Mouse (Mus musculus): ENCODE measurements around the gene Angptl6. TPM values are rescaled to one million over a fixed set of nuclear protein-coding genes. Genes with fewer than 3 reads are reported as not detected.

Angptl6 gene
- polyA plus RNA-seq, 1 experiment from 2014 or later = 5.5 TPM

Small RNA genes lying within 50 kb of the gene (microRNA-seq; reads per million reads assigned to microRNA genes)
- not detected for gene Mir7081

Other genes with a start within 250 kb of the Angptl6 start
- gene Ubl5, start 236.8 kb downstream of the Angptl6 start, polyA plus RNA-seq (2016; fragmentation: Nextera tagmentation; extraction: Ambion mirVana) = 445 and 471 TPM in 2 replicates
- gene Fbxl12, start 235.0 kb downstream of the Angptl6 start, polyA plus RNA-seq (2016; fragmentation: Nextera tagmentation; extraction: Ambion mirVana) = 18.3 and 19.8 TPM in 2 replicates
- 47.2 and 49.4 TPM in 2 replicates for gene Pin1, start 227.6 kb downstream of the Angptl6 start, polyA plus RNA-seq (2016; fragmentation: Nextera tagmentation; extraction: Ambion mirVana)
- gene Olfm2, start 133.4 kb downstream of the Angptl6 start, polyA plus RNA-seq (2016; fragmentation: Nextera tagmentation; extraction: Ambion mirVana) = 68.7 and 75.0 TPM in 2 replicates
- 1.5 and 2.0 TPM in 2 replicates for gene Col5a3, start 64.7 kb downstream of the Angptl6 start, polyA plus RNA-seq (2016; fragmentation: Nextera tagmentation; extraction: Ambion mirVana)
- not detected in 2 replicates for gene Rdh8, start 61.2 kb downstream of the Angptl6 start, polyA plus RNA-seq (2016; fragmentation: Nextera tagmentation; extraction: Ambion mirVana)
- gene A230050P20Rik, start 11.1 kb downstream of the Angptl6 start, polyA plus RNA-seq (2016; fragmentation: Nextera tagmentation; extraction: Ambion mirVana) = 2.0 and 2.4 TPM in 2 replicates
- 55.1 and 59.5 TPM in 2 replicates for gene Ppan, start 8.4 kb upstream of the Angptl6 start, polyA plus RNA-seq (2016; fragmentation: Nextera tagmentation; extraction: Ambion mirVana)
- gene Eif3g, start 18.9 kb upstream of the Angptl6 start, polyA plus RNA-seq (2016; fragmentation: Nextera tagmentation; extraction: Ambion mirVana) = 282 and 283 TPM in 2 replicates
- gene Dnmt1, start 80.2 kb upstream of the Angptl6 start, polyA plus RNA-seq (2016; fragmentation: Nextera tagmentation; extraction: Ambion mirVana) = 95.2 and 102 TPM in 2 replicates
- gene S1pr2, start 97.1 kb upstream of the Angptl6 start, polyA plus RNA-seq (2016; fragmentation: Nextera tagmentation; extraction: Ambion mirVana) = 22.1 and 26.5 TPM in 2 replicates
- 103 and 106 TPM in 2 replicates for gene Mrpl4, start 123.0 kb upstream of the Angptl6 start, polyA plus RNA-seq (2016; fragmentation: Nextera tagmentation; extraction: Ambion mirVana)
- gene Icam1, start 136.3 kb upstream of the Angptl6 start, polyA plus RNA-seq (2016; fragmentation: Nextera tagmentation; extraction: Ambion mirVana) = 5.2 and 5.5 TPM in 2 replicates
- gene Icam4, start 149.6 kb upstream of the Angptl6 start, polyA plus RNA-seq (2016; fragmentation: Nextera tagmentation; extraction: Ambion mirVana) = 1.7 and 2.1 TPM in 2 replicates
- 0.13 and 0.23 TPM in 2 replicates for gene Icam5, start 152.3 kb upstream of the Angptl6 start, polyA plus RNA-seq (2016; fragmentation: Nextera tagmentation; extraction: Ambion mirVana)
- gene Zglp1, start 187.4 kb upstream of the Angptl6 start, polyA plus RNA-seq (2016; fragmentation: Nextera tagmentation; extraction: Ambion mirVana) = 2.4 TPM in 1 of 2 replicates, not detected in the other
- gene Gm49373, start 193.4 kb upstream of the Angptl6 start, polyA plus RNA-seq (2016; fragmentation: Nextera tagmentation; extraction: Ambion mirVana) = 1.3 TPM in 2 replicates
- 46.4 and 48.4 TPM in 2 replicates for gene Fdx1l, start 193.9 kb upstream of the Angptl6 start, polyA plus RNA-seq (2016; fragmentation: Nextera tagmentation; extraction: Ambion mirVana)
- gene Gm38431, start 212.3 kb upstream of the Angptl6 start, polyA plus RNA-seq (2016; fragmentation: Nextera tagmentation; extraction: Ambion mirVana) = 1.6 and 2.5 TPM in 2 replicates
- gene Raver1, start 212.3 kb upstream of the Angptl6 start, polyA plus RNA-seq (2016; fragmentation: Nextera tagmentation; extraction: Ambion mirVana) = 58.8 and 66.9 TPM in 2 replicates

Data from hindbrain, embryonic 12.5 days (tissue).